Mouse (Mus musculus) heart, postnatal 0 days (tissue): ENCODE measurements around the gene Cblc.

ENCODE experiments used
- CTCF ChIP-seq: IDR thresholded peaks from 2 replicates; pipeline ENCODE4 v1.5.1; 2016; ENCODE audit warnings: antibody characterized with exemption, control low read depth, low read depth
- EP300 ChIP-seq: IDR thresholded peaks from 2 replicates; pipeline ENCODE4 v1.6.1; 2016; ENCODE audit warnings: antibody characterized with exemption, low read depth

DNA sequence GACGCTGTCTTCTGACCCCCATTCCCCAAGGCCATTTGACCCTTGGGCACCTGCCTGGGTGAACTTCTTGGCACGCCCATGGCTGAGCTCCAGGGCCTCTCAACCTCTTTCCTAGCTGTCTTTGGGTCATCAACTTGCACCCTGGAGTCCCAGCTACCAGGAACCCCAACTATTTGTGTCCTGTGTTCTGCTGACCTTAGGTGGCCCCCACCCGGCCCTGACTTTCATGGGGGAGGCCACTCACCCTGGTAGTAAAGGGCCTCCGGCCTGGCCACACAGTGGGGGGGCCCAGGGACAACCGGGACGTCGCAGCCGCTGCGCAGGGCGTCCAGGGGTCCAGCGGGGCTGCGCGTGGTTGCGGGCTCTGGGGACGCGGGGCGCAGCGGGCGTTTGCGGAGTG, 25.6 kb upstream of the Cblc start:
- TF ChIP-seq CTCF (no peak), EP300 (no peak)
